Mouse (Mus musculus): ENCODE measurements around the gene Arl4c.

Gene Arl4c

GRCm38 (mm10) chr1:88700961-88701861, 810 bp downstream of the Arl4c start:
- DNase-seq (ENCODE audit: low spot score) = peak; percentile 40

GRCm38 (mm10) chr1:88699856-88700791, 1.9 kb downstream of the Arl4c start:
- DNase-seq (ENCODE audit: low spot score) = no peak

DNA sequence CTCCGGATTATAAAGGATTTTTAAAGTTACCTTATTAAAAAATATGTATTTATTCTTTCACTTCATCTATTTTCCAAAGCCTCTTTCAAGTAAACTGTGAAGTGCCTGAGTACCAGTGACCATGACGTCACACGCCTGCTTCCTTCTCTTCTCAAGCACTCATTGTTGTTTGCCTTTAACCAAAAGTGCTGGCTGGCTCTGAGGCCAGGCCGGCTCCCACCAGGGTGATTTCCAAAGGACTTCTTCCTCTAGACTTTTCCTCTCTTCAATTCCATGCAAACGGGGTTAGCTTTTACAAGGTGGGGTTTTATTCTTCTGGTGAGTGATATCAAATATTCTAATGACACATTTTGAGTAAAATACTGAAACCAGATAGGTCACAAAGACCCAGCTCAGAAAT, 2.6 kb downstream of the Arl4c start:
- no peak for DNase-seq (ENCODE audit: low spot score)

DNA sequence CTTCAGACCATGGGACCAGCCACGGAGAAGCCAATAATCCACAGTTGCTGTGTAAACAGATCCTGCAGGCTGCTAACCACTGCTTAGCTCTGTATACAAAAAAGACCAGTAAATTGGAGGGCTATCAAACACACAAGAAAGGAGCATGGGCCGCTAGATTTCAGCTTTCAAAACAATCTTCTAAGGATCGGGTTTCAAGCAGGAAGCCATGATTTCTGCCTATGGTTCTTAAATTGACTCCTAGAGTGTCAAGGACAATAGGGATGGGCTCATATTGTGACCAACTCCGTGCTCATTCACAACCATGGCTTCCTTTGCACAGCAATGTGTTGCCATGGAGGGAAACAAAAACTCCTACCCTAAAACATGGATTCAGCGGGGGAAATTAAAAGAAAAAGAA, 3.1 kb downstream of the Arl4c start:
- DNase-seq (ENCODE audit: low spot score) = no peak

- no peak for DNase-seq (ENCODE audit: low spot score)
Measured at GRCm38 (mm10) chr1:88698131-88698530, 3.9 kb downstream of the Arl4c start.

- DNase-seq (ENCODE audit: low spot score) = no peak
Measured at GRCm38 (mm10) chr1:88696408-88696807, 5.6 kb downstream of the Arl4c start.

GRCm38 (mm10) chr1:88694353-88694752, 7.7 kb downstream of the Arl4c start:
- no peak for DNase-seq (ENCODE audit: low spot score)

- no peak for DNase-seq (ENCODE audit: low spot score)
Measured at GRCm38 (mm10) chr1:88692293-88692827, 9.7 kb downstream of the Arl4c start.

- DNase-seq (ENCODE audit: low spot score) = no peak
Measured at GRCm38 (mm10) chr1:88690601-88691000, 11.4 kb downstream of the Arl4c start.

GRCm38 (mm10) chr1:88684765-88685164, 17.3 kb downstream of the Arl4c start:
- no peak for DNase-seq (ENCODE audit: low spot score)

GRCm38 (mm10) chr1:88681596-88681995, 20.4 kb downstream of the Arl4c start:
- DNase-seq (ENCODE audit: low spot score) = no peak

GRCm38 (mm10) chr1:88680804-88681203, 21.2 kb downstream of the Arl4c start:
- DNase-seq (ENCODE audit: low spot score) = no peak

DNA sequence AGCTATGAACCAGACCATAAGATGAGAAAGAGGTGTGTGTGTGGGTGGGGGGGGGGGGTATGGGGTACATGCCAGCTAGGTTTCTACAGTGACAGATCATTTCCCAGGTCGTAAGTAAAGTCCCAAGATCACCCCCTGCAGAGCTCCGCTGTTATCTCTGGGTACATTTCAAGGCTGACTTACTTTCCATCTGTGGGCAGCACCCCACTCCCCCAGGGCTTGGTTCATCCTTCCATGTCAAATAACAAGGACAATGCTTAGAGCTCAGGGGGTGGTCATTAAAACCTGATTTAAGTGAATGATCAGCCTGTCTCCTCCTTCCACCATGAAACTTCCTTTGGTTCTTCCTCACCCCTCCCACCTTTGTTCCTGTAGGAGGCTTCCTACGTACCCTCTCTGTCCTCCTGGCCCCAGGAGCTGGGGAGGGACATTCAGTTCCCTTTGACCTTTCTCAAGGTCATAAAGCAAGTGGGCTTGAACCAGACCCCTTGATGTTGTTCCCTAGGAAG, 23.7 kb downstream of the Arl4c start:
- no peak for DNase-seq (ENCODE audit: low spot score)

- no peak for DNase-seq (ENCODE audit: low spot score)
Measured at GRCm38 (mm10) chr1:88670807-88671206, 31.2 kb downstream of the Arl4c start.

- DNase-seq (ENCODE audit: low spot score) = no peak
Measured at GRCm38 (mm10) chr1:88668846-88669810, 32.9 kb downstream of the Arl4c start.

DNA sequence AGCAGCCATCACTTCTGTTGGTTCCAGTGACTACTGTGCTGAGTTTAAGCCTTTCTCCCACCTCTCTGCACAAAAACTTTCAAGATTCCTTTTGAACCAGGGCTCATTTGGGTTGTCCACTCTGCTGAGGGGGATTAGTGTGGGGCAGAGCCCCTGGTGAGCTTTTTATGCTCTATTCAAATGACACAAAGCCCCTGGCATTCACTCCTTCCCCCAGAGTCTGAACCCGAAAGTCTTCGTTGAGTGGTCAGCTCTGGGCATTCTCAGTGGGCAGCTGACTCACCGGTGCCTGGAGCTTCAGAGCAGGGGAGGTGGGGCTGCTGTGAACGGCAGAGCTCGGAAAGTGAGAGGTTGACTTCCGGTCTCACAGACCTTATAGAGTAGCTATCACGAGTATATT, 33.7 kb downstream of the Arl4c start:
- DNase-seq (ENCODE audit: low spot score) = no peak

GRCm38 (mm10) chr1:88664623-88665022, 37.4 kb downstream of the Arl4c start:
- DNase-seq (ENCODE audit: low spot score) = no peak

- no peak for DNase-seq (ENCODE audit: low spot score)
Measured at GRCm38 (mm10) chr1:88662736-88663135, 39.3 kb downstream of the Arl4c start.

DNA sequence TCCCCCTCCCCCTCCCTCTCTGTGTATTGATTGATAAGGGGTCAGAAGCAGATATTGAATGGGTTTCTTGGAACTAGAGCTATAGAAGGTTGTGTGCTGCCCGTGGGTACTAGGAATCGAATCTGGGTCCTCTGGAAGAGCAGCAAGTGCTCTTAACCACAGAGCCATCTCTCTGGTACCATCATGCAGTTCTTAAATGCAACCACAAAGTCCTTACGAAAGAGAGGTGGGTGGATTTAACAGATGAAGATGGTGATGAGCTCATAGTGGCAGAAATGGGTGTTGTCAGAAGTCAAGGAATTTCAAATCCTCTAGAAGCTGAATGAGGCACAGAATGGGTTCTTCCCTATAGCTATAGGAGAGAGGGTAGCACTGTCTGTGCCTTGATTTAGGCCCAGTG, 40.8 kb downstream of the Arl4c start:
- no peak for DNase-seq (ENCODE audit: low spot score)

DNA sequence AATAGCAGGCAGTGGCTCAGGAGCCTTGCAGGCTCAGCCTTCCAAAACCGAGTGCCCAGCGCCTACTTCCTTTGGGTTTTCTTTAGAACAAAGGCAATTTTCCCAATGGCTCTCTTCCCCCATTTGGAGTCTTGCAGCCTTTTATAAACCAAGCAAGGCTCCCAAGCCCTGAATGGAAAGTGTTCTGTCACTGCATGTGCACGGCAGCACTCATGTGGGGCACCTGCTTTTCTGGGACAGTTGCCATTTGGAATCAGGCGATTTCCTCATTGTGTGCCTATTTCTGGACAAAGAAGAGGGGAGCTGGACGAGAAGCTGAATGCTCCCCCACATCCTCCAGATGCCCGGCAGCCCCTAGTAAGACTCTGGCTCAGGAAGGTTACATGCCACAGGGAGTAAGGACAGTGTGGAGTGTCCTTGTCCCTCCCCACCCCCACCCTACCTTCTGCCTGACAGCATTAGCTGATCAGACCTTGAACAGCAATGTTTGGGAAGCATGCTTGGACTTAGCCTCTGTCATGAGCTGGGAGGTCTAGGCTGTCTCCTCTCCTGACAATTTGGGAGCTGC, 43.6 kb downstream of the Arl4c start:
- DNase-seq (ENCODE audit: low spot score) = peak; percentile 22

GRCm38 (mm10) chr1:88656096-88656480, 45.9 kb downstream of the Arl4c start:
- no peak for DNase-seq (ENCODE audit: low spot score)
